Mouse (Mus musculus) G1E (cell line): ENCODE measurements around the gene Fastkd1.
"Not testable (repeated sequence)": the region's sequence is repeated elsewhere in the genome, so short reads cannot be mapped to it uniquely, and the experiment has no call there.

Experiments used
- CTCF ChIP-seq: IDR thresholded peaks from 2 replicates; pipeline ENCODE4 v1.5.1; 2012; ENCODE audit warnings: low read depth, low read length, inconsistent platforms, mixed read lengths
- GATA1 ChIP-seq: IDR thresholded peaks from 2 replicates; pipeline ENCODE4 v1.6.1; 2012; ENCODE audit warnings: borderline replicate concordance, low read length, inconsistent platforms, mixed read lengths
- GATA2 ChIP-seq: IDR thresholded peaks from 2 replicates; pipeline ENCODE4 v1.6.1; 2012; ENCODE audit warnings: low read depth, low read length, inconsistent platforms, borderline replicate concordance
- POLR2AphosphoS5 ChIP-seq: IDR thresholded peaks from 2 replicates; pipeline ENCODE4 v1.6.1; 2012; ENCODE audit warnings: low read depth, low read length, inconsistent platforms; ENCODE audit not compliant: insufficient replicate concordance
- TAL1 ChIP-seq: conservative IDR thresholded peaks from 2 replicates; pipeline ENCODE4 v1.6.1; 2012; ENCODE audit warnings: low read depth, low read length, inconsistent platforms, mixed read lengths

- TF ChIP-seq CTCF, GATA1, TAL1, POLR2AphosphoS5, GATA2: not testable (repeated sequence)
Observed at GRCm38 (mm10) chr2:69637989-69638388, 75.3 kb downstream of the Fastkd1 start.
